Mouse (Mus musculus): ENCODE measurements at regions not wholly inside any gene's neighbourhood (a gene's known extent, or its start where the extent isn't known, plus 50 kb on each side); places are given as distances from the start of the nearest gene placed in this dataset.

DNA sequence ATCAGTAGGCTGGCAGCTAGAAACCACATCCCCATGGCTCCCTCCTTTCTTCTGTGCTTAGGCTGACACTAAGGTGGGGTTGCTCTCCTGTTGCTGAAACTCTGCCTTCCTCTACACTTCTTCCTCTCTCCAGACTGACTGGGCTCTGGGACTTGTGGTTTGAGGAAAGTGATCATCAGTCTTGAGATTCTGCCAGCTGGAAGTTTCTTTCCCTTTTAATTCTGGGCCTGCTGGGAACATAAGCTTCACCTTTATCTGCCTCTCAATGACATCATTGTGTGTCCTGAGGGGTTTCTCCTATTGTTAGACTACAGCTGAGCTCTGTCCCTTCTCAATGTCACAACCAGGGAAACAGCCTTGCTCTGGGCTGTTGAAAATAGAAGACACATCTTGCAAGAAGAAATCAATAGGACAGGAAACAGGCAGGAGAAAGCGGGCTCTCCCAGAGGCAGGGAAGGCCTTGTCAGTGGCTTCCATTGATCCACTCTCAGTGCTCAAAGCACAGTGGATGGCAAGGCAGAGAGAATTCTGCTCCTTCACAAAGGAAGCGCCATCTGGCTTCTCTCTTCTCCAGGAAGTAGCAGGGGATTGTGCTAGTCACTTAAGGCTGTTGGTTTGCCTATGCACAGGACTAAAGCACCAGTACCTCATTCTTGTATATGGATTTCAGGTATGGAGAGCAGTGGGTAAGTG is 206.3 kb upstream of the Cdyl start:
- Histone ChIP-seq H3K4me1 (ENCODE audit: control insufficient read depth, insufficient read depth) (peaks cover 11% of the 10 kb centered on the region; the same call in 1 of the 2 replicates), H3K9me3 (replicated peaks; ENCODE audit: control insufficient read depth, low read length) (no peaks in the 10 kb centered on the region), H3K4me3 (ENCODE audit: low read depth, low read length) (no peak overlapping the region), H3K27ac (ENCODE audit: low read depth) (peak overlapping the region; percentile 68), H3K9ac (replicated peaks; ENCODE audit: low read depth, low read length) (no peak overlapping the region), H3K4me2 (ENCODE audit: low read depth, low read length) (no peak overlapping the region), H3K27me3 (ENCODE audit: control insufficient read depth, insufficient read depth, low read length) (no peaks in the 10 kb centered on the region), H3K36me3 (replicated peaks; ENCODE audit: control insufficient read depth, insufficient read depth, low read length) (no peaks in the 10 kb centered on the region)
- peak; percentile 87 for ATAC-seq (ENCODE audit: insufficient read depth, low read depth)
- 39% methylated on average over 2 of the region's 2 CpGs for WGBS
- TF ChIP-seq EP300 (IDR thresholded peaks at IDR 0.05; ENCODE audit: low read depth) (no peak), CTCF (IDR thresholded peaks at IDR 0.05; ENCODE audit: low read depth) (no peak)
- peak; percentile 78 for DNase-seq (ENCODE audit: low spot score)

GRCm38 (mm10) chr13:35460051-35460450 is 199.6 kb upstream of the Cdyl start:
- Histone ChIP-seq H3K4me1 (ENCODE audit: control insufficient read depth, insufficient read depth) (no peaks in the 10 kb centered on the region), H3K27ac (ENCODE audit: low read depth) (no peak overlapping the region), H3K9ac (replicated peaks; ENCODE audit: low read depth, low read length) (no peak overlapping the region), H3K4me2 (ENCODE audit: low read depth, low read length) (no peak overlapping the region), H3K4me3 (ENCODE audit: low read depth, low read length) (no peak overlapping the region), H3K9me3 (replicated peaks; ENCODE audit: control insufficient read depth, low read length) (no peaks in the 10 kb centered on the region), H3K27me3 (ENCODE audit: control insufficient read depth, insufficient read depth, low read length) (no peaks in the 10 kb centered on the region), H3K36me3 (replicated peaks; ENCODE audit: control insufficient read depth, insufficient read depth, low read length) (no peaks in the 10 kb centered on the region)
- ATAC-seq (ENCODE audit: insufficient read depth, low read depth) = no peak
- WGBS = 94% methylated on average over 1 of the region's 1 CpGs
- no peak for DNase-seq (ENCODE audit: low spot score)
- TF ChIP-seq CTCF (IDR thresholded peaks at IDR 0.05; ENCODE audit: low read depth) (no peak), EP300 (IDR thresholded peaks at IDR 0.05; ENCODE audit: low read depth) (no peak)

GRCm38 (mm10) chr13:35463231-35463630 is 196.4 kb upstream of the Cdyl start:
- WGBS = 70% methylated on average over 1 of the region's 1 CpGs
- Histone ChIP-seq H3K9me3 (replicated peaks; ENCODE audit: control insufficient read depth, low read length) (no peaks in the 10 kb centered on the region), H3K4me2 (ENCODE audit: low read depth, low read length) (no peak overlapping the region), H3K27ac (ENCODE audit: low read depth) (peak overlapping the region; percentile 35; the same call in 1 of the 2 replicates), H3K36me3 (replicated peaks; ENCODE audit: control insufficient read depth, insufficient read depth, low read length) (no peaks in the 10 kb centered on the region), H3K4me1 (ENCODE audit: control insufficient read depth, insufficient read depth) (no peaks in the 10 kb centered on the region), H3K27me3 (ENCODE audit: control insufficient read depth, insufficient read depth, low read length) (no peaks in the 10 kb centered on the region), H3K9ac (replicated peaks; ENCODE audit: low read depth, low read length) (no peak overlapping the region), H3K4me3 (ENCODE audit: low read depth, low read length) (no peak overlapping the region)
- ATAC-seq (ENCODE audit: insufficient read depth, low read depth) (no peak), DNase-seq (ENCODE audit: low spot score) (no peak)
- TF ChIP-seq CTCF (IDR thresholded peaks at IDR 0.05; ENCODE audit: low read depth) (no peak), EP300 (IDR thresholded peaks at IDR 0.05; ENCODE audit: low read depth) (no peak)

DNA sequence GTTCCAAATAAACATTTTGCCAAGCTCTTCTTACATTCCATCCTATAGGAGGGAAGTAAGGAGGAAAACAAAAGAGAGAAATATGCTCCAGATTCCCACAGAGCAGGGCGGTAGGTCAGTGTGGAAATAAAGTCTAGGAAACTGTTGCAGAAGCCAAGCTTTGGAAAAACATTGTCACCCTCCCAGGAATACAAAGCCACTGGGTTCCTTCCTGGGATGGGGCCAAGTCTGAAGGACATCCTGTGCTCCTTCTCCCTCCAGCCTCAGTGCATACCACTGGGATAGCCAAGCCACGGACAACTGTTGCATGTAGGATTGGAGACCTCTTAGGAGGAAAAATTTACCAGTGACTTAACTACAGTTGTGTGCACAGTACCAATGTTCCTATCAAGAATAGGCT is 195.8 kb upstream of the Cdyl start:
- TF ChIP-seq EP300 (IDR thresholded peaks at IDR 0.05; ENCODE audit: low read depth) (no peak), CTCF (IDR thresholded peaks at IDR 0.05; ENCODE audit: low read depth) (no peak)
- DNase-seq (ENCODE audit: low spot score) (peak; percentile 21), ATAC-seq (ENCODE audit: insufficient read depth, low read depth) (peak; percentile 55)
- H3K4me1 ChIP-seq (ENCODE audit: control insufficient read depth, insufficient read depth) = no peaks in the 10 kb centered on the region
- no peaks in the 10 kb centered on the region for H3K9me3 ChIP-seq (replicated peaks; ENCODE audit: control insufficient read depth, low read length)
- H3K27me3 ChIP-seq (ENCODE audit: control insufficient read depth, insufficient read depth, low read length) = no peaks in the 10 kb centered on the region
- no peak overlapping the region for H3K4me2 ChIP-seq (ENCODE audit: low read depth, low read length)
- no peak overlapping the region for H3K4me3 ChIP-seq (ENCODE audit: low read depth, low read length)
- WGBS = 49% methylated on average over 2 of the region's 2 CpGs
- H3K36me3 ChIP-seq (replicated peaks; ENCODE audit: control insufficient read depth, insufficient read depth, low read length) = no peaks in the 10 kb centered on the region
- no peak overlapping the region for H3K9ac ChIP-seq (replicated peaks; ENCODE audit: low read depth, low read length)
- H3K27ac ChIP-seq (ENCODE audit: low read depth) = peak overlapping the region; percentile 35; the same call in 1 of the 2 replicates

- TF ChIP-seq EP300 (IDR thresholded peaks at IDR 0.05; ENCODE audit: low read depth) (no peak), CTCF (IDR thresholded peaks at IDR 0.05; ENCODE audit: low read depth) (no peak)
- WGBS = 49% methylated on average over 11 of the region's 11 CpGs
- peak; percentile 41; the same call in 1 of the 2 replicates for ATAC-seq (ENCODE audit: insufficient read depth, low read depth)
- Histone ChIP-seq H3K4me1 (ENCODE audit: control insufficient read depth, insufficient read depth) (0 out of 2 replicates have a peak, but pooled peaks cover 6% of the 10 kb centered on the region), H3K9me3 (replicated peaks; ENCODE audit: control insufficient read depth, low read length) (no peaks in the 10 kb centered on the region), H3K4me3 (ENCODE audit: low read depth, low read length) (no peak overlapping the region), H3K4me2 (ENCODE audit: low read depth, low read length) (peak overlapping the region; percentile 31; the same call in 1 of the 2 replicates), H3K27me3 (ENCODE audit: control insufficient read depth, insufficient read depth, low read length) (no peaks in the 10 kb centered on the region), H3K27ac (ENCODE audit: low read depth) (no peak overlapping the region), H3K36me3 (replicated peaks; ENCODE audit: control insufficient read depth, insufficient read depth, low read length) (no peaks in the 10 kb centered on the region), H3K9ac (replicated peaks; ENCODE audit: low read depth, low read length) (no peak overlapping the region)
- peak; percentile 26 for DNase-seq (ENCODE audit: low spot score)
Measured at GRCm38 (mm10) chr13:35469361-35470198, 190.1 kb upstream of the Cdyl start.

Data from heart, postnatal 0 days (tissue).